Mouse (Mus musculus) lung, postnatal 0 days (tissue): Measurements from ENCODE around the gene Dppa4. TPM values are rescaled to one million over a fixed set of nuclear protein-coding genes. Genes with fewer than 3 reads are reported as not detected.

Source experiments
- ATAC-seq: fragments of 200-750 bp; cut with Nextera tagmentation; 2 replicates; pipeline ENCODE4 v1.8.0; 2017; ENCODE audit warnings: moderate library complexity
- DNase-seq: peaks from one replicate; pipeline ENCODE4 v3.0.0-alpha.2; 2016; ENCODE audit warnings: low spot score
- H3K27ac ChIP-seq: fragments of 300-500 bp; sonication (generic); 2 replicates; pipeline ENCODE4 v1.5.1; 2014; ENCODE audit warnings: antibody characterized with exemption, mild to moderate bottlenecking, low read length, mixed read lengths
- H3K27me3 ChIP-seq: fragments of 300-500 bp; sonication (generic); replicated peaks from 2 replicates; pipeline ENCODE4 v1.6.1; 2014; ENCODE audit warnings: low read length, mixed read lengths; ENCODE audit not compliant: insufficient read depth
- H3K36me3 ChIP-seq: fragments of 300-500 bp; sonication (generic); 2 replicates; pipeline ENCODE4 v1.6.1; 2014; ENCODE audit warnings: low read length, mixed read lengths; ENCODE audit not compliant: insufficient read depth
- H3K4me1 ChIP-seq: fragments of 300-500 bp; sonication (generic); 2 replicates; pipeline ENCODE4 v1.6.1; 2014; ENCODE audit warnings: antibody characterized with exemption, low read depth, low read length, mixed read lengths; ENCODE audit not compliant: insufficient read depth
- H3K4me2 ChIP-seq: fragments of 300-500 bp; sonication (generic); replicated peaks from 2 replicates; pipeline ENCODE4 v1.6.1; 2014; ENCODE audit warnings: low read depth, mild to moderate bottlenecking, low read length, moderate library complexity, mixed read lengths
- H3K4me3 ChIP-seq: fragments of 300-500 bp; sonication (generic); 2 replicates; pipeline ENCODE4 v1.5.1; 2014; ENCODE audit warnings: low read depth, low read length
- H3K9ac ChIP-seq: fragments of 300-500 bp; sonication (generic); replicated peaks from 2 replicates; pipeline ENCODE4 v1.6.1; 2014; ENCODE audit warnings: low read depth, mild to moderate bottlenecking
- H3K9me3 ChIP-seq: fragments of 300-500 bp; sonication (generic); 2 replicates; pipeline ENCODE4 v1.6.1; 2016; ENCODE audit warnings: low read length, mixed read lengths
- CTCF ChIP-seq: IDR thresholded peaks from 2 replicates; pipeline ENCODE4 v1.5.1; 2016; ENCODE audit warnings: antibody characterized with exemption, mild to moderate bottlenecking
- EP300 ChIP-seq: IDR thresholded peaks from 2 replicates; pipeline ENCODE4 v1.6.1; 2016; ENCODE audit warnings: antibody characterized with exemption, mild to moderate bottlenecking, control low read depth
- WGBS: fragments of 180-500 bp; shearing (Covaris S2); extraction: QIAGEN DNeasy Blood & Tissue Kit; methylation state at CpG from one replicate; pipeline ENCODE4 v1.1.7; 2014; 5-methylcytosine and 5-hydroxymethylcytosine counted together
- polyA plus RNA-seq: library from polyadenylated mRNA; unstranded; fragments of >200 nt; fragmentation: Nextera tagmentation; extraction: Ambion mirVana; gene quantifications from 2 replicates; pipeline ENCODE4 v1.2.1, GENCODE M21; 2015

Dppa4 gene
- polyA plus RNA-seq, 1 experiment from 2014 or later, result not detected

GRCm38 (mm10) chr16:48331822-48332221 lies 48.3 kb downstream of the Dppa4 start:
- Histone ChIP-seq H3K4me1 (no peaks in the 10 kb centered on the region), H3K4me2 (no peak overlapping the region), H3K9ac (no peak overlapping the region), H3K4me3 (no peak overlapping the region), H3K27ac (no peak overlapping the region), H3K36me3 (no peaks in the 10 kb centered on the region), H3K9me3 (no peaks in the 10 kb centered on the region), H3K27me3 (no peaks in the 10 kb centered on the region)
- ATAC-seq, result no peak
- TF ChIP-seq CTCF (no peak), EP300 (no peak)
- WGBS, result 68% methylated on average over 3 of the region's 3 CpGs
- no peak for DNase-seq

- Histone ChIP-seq H3K4me2 (no peak overlapping the region), H3K9me3 (no peaks in the 10 kb centered on the region), H3K4me1 (no peaks in the 10 kb centered on the region), H3K4me3 (no peak overlapping the region), H3K9ac (no peak overlapping the region), H3K27ac (no peak overlapping the region), H3K27me3 (no peaks in the 10 kb centered on the region), H3K36me3 (no peaks in the 10 kb centered on the region)
- TF ChIP-seq CTCF (no peak), EP300 (no peak)
- 76% methylated on average over 4 of the region's 4 CpGs for WGBS
- DNase-seq (no peak), ATAC-seq (no peak)
Measured at GRCm38 (mm10) chr16:48335326-48335725, 51.8 kb downstream of the Dppa4 start.

Other genes with a start within 250 kb of the Dppa4 start
- gene Dppa2, start 20.2 kb downstream of the Dppa4 start, polyA plus RNA-seq, result 0.07 TPM in 1 of 2 replicates, not detected in the other
- gene Gm5485, start 128.7 kb downstream of the Dppa4 start, polyA plus RNA-seq, result 0.20 and 0.46 TPM in 2 replicates
- gene Morc1, start 147.5 kb downstream of the Dppa4 start, polyA plus RNA-seq, result 0.74 and 0.91 TPM in 2 replicates